15 mouse cellular contexts compared by ENCODE assay signal in the genomic region with DNA sequence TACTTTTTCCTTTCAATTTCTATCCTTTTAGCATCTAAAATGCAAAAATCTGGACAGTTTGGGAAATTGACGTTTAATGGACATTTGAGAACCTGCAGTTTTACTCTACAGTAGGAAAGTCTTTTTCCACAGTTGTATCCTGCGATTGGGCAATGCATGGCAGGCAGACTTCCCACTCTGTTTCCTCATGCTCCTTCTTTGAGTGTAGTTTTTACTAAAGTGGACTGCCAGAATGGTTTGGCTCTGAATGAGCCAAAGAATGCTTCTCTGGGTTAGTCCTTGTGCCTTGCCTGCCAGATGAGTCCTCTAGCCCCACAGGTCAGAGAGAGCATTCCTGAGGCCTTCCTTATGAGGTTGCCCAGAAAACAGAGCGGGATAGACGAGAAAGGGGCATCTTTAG.
DNase-seq lines count a peak whose midpoint lies in the region; ATAC-seq and TF ChIP-seq lines count a peak whose summit lies in the region.
"Had no signal": no experiment of that assay in that cellular context is flagged by ENCODE, and none has a peak within 500 bp of the region (broad histone marks: within the 10 kb centered on the region; RNA-seq: fewer than 3 reads in every experiment).

No protein-coding gene starts in this region.

- no peak for TF ChIP-seq POLR2A in heart, adult 2 months (IDR thresholded peaks at IDR 0.05; ENCODE audit: insufficient read depth, low read depth, low read length)
- TF ChIP-seq POLR2A in embryonic fibroblast, embryonic 13.5 days (IDR thresholded peaks at IDR 0.05; ENCODE audit: low read depth, low read length): no peak

- no peak overlapping the region for H3K4me2 ChIP-seq in heart, embryonic 12.5 days
- no peak overlapping the region for H3K4me2 ChIP-seq in forebrain, embryonic 13.5 days
- H3K4me2 ChIP-seq: embryonic facial prominence, embryonic 12.5 days; hindbrain, embryonic 15.5 days had no signal

- H3K27me3 ChIP-seq in heart, adult 2 months (ENCODE audit: control insufficient read depth, insufficient read depth, low read length): no peaks in the 10 kb centered on the region
- no peaks in the 10 kb centered on the region for H3K27me3 ChIP-seq in heart, embryonic 12.5 days (replicated peaks)
- no peaks in the 10 kb centered on the region for H3K27me3 ChIP-seq in forebrain, embryonic 13.5 days
- H3K27me3 ChIP-seq: CH12.LX; embryonic facial prominence, embryonic 12.5 days; hindbrain, embryonic 15.5 days had no signal

- peak; percentile 40 to 61 for DNase-seq in heart, adult 2 months
- peak; percentile 34 for DNase-seq in heart, postnatal 25 days (ENCODE audit: low spot score)
- peak; percentile 35 to 48 for DNase-seq in lung, postnatal 4 days
- DNase-seq in layer of hippocampus, adult 18-20 months (ENCODE audit: low spot score in 2 of 2): no peak
- DNase-seq: cerebellum, adult 2 months; kidney, adult 11 months; kidney, postnatal 36 days; layer of hippocampus, postnatal 36 days had no signal

- TF ChIP-seq CTCF in heart, adult 2 months (IDR thresholded peaks at IDR 0.05): no peak
- TF ChIP-seq CTCF in embryonic fibroblast, embryonic 13.5 days (IDR thresholded peaks at IDR 0.05; ENCODE audit: borderline replicate concordance, insufficient read depth, low read length): no peak

- whole genome bisulfite sequencing in heart, adult 2 months: 78% methylated on average over 4 of the region's 4 CpGs
- 82% methylated on average over 4 of the region's 4 CpGs for WGBS in heart, embryonic 12.5 days
- 91% methylated on average over 4 of the region's 4 CpGs for WGBS in forebrain, embryonic 13.5 days

- H3K9ac ChIP-seq in heart, adult 2 months (ENCODE audit: low read depth, low read length): no peak overlapping the region
- no peak overlapping the region for H3K9ac ChIP-seq in heart, embryonic 12.5 days
- H3K9ac ChIP-seq in forebrain, embryonic 13.5 days: no peak overlapping the region
- H3K9ac ChIP-seq: embryonic facial prominence, embryonic 12.5 days; hindbrain, embryonic 15.5 days had no signal

- no peak for TF ChIP-seq EP300 in heart, adult 2 months (IDR thresholded peaks at IDR 0.05; ENCODE audit: insufficient read depth, low read depth, low read length)

- H3K79me2 ChIP-seq in heart, adult 2 months (replicated peaks; ENCODE audit: control insufficient read depth, insufficient read depth, low read length): no peaks in the 10 kb centered on the region; the same call in 1 of the 2 replicates

- no peak overlapping the region; the same call in 1 of the 2 replicates for H3K27ac ChIP-seq in heart, adult 2 months
- no peak overlapping the region for H3K27ac ChIP-seq in heart, embryonic 12.5 days (ENCODE audit: poor library complexity, severe bottlenecking)
- H3K27ac ChIP-seq in embryonic fibroblast, embryonic 13.5 days (ENCODE audit: insufficient read depth, low read length): peak overlapping the region; percentile 20; the same call in 1 of the 2 replicates
- H3K27ac ChIP-seq in forebrain, embryonic 13.5 days: no peak overlapping the region
- H3K27ac ChIP-seq: embryonic facial prominence, embryonic 12.5 days; forebrain, embryonic 10.5 days; hindbrain, embryonic 15.5 days had no signal

- intact Hi-C loops in heart, adult 2 months (cut with DNase I): loop anchor here (5.0 to 10.0 kb wide), 3 partner anchors 63 to 575 kb away; a partner anchor contains a TSS
- intact Hi-C loops in heart, postnatal 25 days (cut with DNase I): loop anchor here (5.0 kb wide), 1 partner anchor 502 kb away; no protein-coding TSS in a partner anchor

- H3K9me3 ChIP-seq in heart, embryonic 12.5 days (replicated peaks): no peaks in the 10 kb centered on the region
- no peaks in the 10 kb centered on the region for H3K9me3 ChIP-seq in forebrain, embryonic 13.5 days (replicated peaks)
- H3K9me3 ChIP-seq: embryonic facial prominence, embryonic 12.5 days; forebrain, embryonic 10.5 days; hindbrain, embryonic 15.5 days had no signal

- H3K4me3 ChIP-seq in heart, adult 2 months: no peak overlapping the region
- no peak overlapping the region for H3K4me3 ChIP-seq in heart, embryonic 12.5 days
- H3K4me3 ChIP-seq in embryonic fibroblast, embryonic 13.5 days (ENCODE audit: insufficient read depth, low read length): no peak overlapping the region
- no peak overlapping the region for H3K4me3 ChIP-seq in forebrain, embryonic 13.5 days
- H3K4me3 ChIP-seq: embryonic facial prominence, embryonic 12.5 days; forebrain, embryonic 10.5 days; hindbrain, embryonic 15.5 days had no signal

- peaks cover 1% of the 10 kb centered on the region; the same call in 1 of the 2 replicates for H3K4me1 ChIP-seq in heart, adult 2 months (ENCODE audit: control insufficient read depth, insufficient read depth, low read length)
- H3K4me1 ChIP-seq in heart, embryonic 12.5 days (replicated peaks): peaks cover 6% of the 10 kb centered on the region
- peaks cover 10% of the 10 kb centered on the region for H3K4me1 ChIP-seq in embryonic fibroblast, embryonic 13.5 days (ENCODE audit: control insufficient read depth, insufficient read depth, low read length)
- no peaks in the 10 kb centered on the region for H3K4me1 ChIP-seq in forebrain, embryonic 13.5 days
- H3K4me1 ChIP-seq: embryonic facial prominence, embryonic 12.5 days; hindbrain, embryonic 15.5 days had no signal

- no peak for ATAC-seq in heart, embryonic 12.5 days (ENCODE audit: insufficient number of reproducible peaks, low FRiP score)
- ATAC-seq in forebrain, embryonic 13.5 days: no peak

- peaks cover 10% of the 10 kb centered on the region for H3K36me3 ChIP-seq in heart, adult 2 months (ENCODE audit: control insufficient read depth, insufficient read depth, low read length)
- H3K36me3 ChIP-seq in heart, embryonic 12.5 days: peaks cover 7% of the 10 kb centered on the region; the same call in 1 of the 2 replicates
- H3K36me3 ChIP-seq in forebrain, embryonic 13.5 days (ENCODE audit: poor library complexity, severe bottlenecking): no peaks in the 10 kb centered on the region
- H3K36me3 ChIP-seq: embryonic facial prominence, embryonic 12.5 days; forebrain, embryonic 10.5 days; hindbrain, embryonic 15.5 days had no signal

Comparison
In these comparisons a context has a peak if more than half of its experiments do, and no peak if none do; other contexts are left out.
1. DNase-seq: peak in heart, adult 2 months (2 of 2), heart, postnatal 25 days (single experiment) and lung, postnatal 4 days (2 of 2); none in layer of hippocampus, adult 18-20 months (0 of 2).